Mouse (Mus musculus) heart, embryonic 15.5 days (tissue): Measurements from ENCODE around the gene Tmem8. TPM values are rescaled to one million over a fixed set of nuclear protein-coding genes. Genes with fewer than 3 reads are reported as not detected.
"Not testable (repeated sequence)": the region's sequence is repeated elsewhere in the genome, so short reads cannot be mapped to it uniquely, and the experiment has no call there.

Source experiments
- ATAC-seq: fragments of 200-750 bp; cut with Nextera tagmentation; replicated peaks from 2 replicates; pipeline ENCODE4 v1.8.0; 2017; ENCODE audit warnings: low read depth, moderate TSS enrichment; ENCODE audit not compliant: insufficient number of reproducible peaks, insufficient read depth, low FRiP score
- H3K27ac ChIP-seq: fragments of 300-500 bp; sonication (generic); 2 replicates; pipeline ENCODE4 v1.5.1; 2015; ENCODE audit warnings: mild to moderate bottlenecking, inconsistent platforms
- H3K27me3 ChIP-seq: fragments of 300-500 bp; sonication (generic); 2 replicates; pipeline ENCODE4 v1.6.1; 2015; ENCODE audit warnings: inconsistent platforms
- H3K36me3 ChIP-seq: fragments of 300-500 bp; sonication (generic); 2 replicates; pipeline ENCODE4 v1.6.1; 2015; ENCODE audit warnings: mild to moderate bottlenecking, inconsistent platforms
- H3K4me1 ChIP-seq: fragments of 300-500 bp; sonication (generic); replicated peaks from 2 replicates; pipeline ENCODE4 v1.6.1; 2015; ENCODE audit warnings: inconsistent platforms
- H3K4me2 ChIP-seq: fragments of 300-500 bp; sonication (generic); 2 replicates; pipeline ENCODE4 v1.6.1; 2015; ENCODE audit warnings: inconsistent platforms, mild to moderate bottlenecking, moderate library complexity
- H3K4me3 ChIP-seq: fragments of 300-500 bp; sonication (generic); 2 replicates; pipeline ENCODE4 v1.5.1; 2015; ENCODE audit warnings: mild to moderate bottlenecking, inconsistent platforms
- H3K9ac ChIP-seq: fragments of 300-500 bp; sonication (generic); 2 replicates; pipeline ENCODE4 v1.6.1; 2015; ENCODE audit warnings: mild to moderate bottlenecking, inconsistent platforms
- H3K9me3 ChIP-seq: fragments of 300-500 bp; sonication (generic); replicated peaks from 2 replicates; pipeline ENCODE4 v1.6.1; 2016; ENCODE audit warnings: inconsistent platforms
- WGBS: fragments of 180-500 bp; shearing (Covaris S2); methylation state at CpG from one replicate; pipeline ENCODE4 v1.1.7; 2015; ENCODE audit warnings: mixed read lengths; 5-methylcytosine and 5-hydroxymethylcytosine counted together
- polyA plus RNA-seq: library from polyadenylated mRNA; unstranded; fragments of >200 nt; fragmentation: Nextera tagmentation; extraction: Ambion mirVana; gene quantifications from 2 replicates; pipeline ENCODE4 v1.2.1, GENCODE M21; 2015

Gene Tmem8
- polyA plus RNA-seq, 1 experiment from 2014 or later = 0.77 TPM

- peak overlapping the region; percentile 58; the same call in 1 of the 2 replicates for H3K9ac ChIP-seq
- peaks cover 78% of the 10 kb centered on the region for H3K27me3 ChIP-seq
- H3K36me3 ChIP-seq = no peaks in the 10 kb centered on the region
- ATAC-seq = no peak
- H3K27ac ChIP-seq = no peak overlapping the region
- WGBS = 17% methylated on average over 14 of the region's 14 CpGs
- H3K4me2 ChIP-seq = peak overlapping the region; percentile 96
- peak overlapping the region; percentile 64 for H3K4me3 ChIP-seq
- H3K4me1 ChIP-seq = peaks cover 14% of the 10 kb centered on the region
- no peaks in the 10 kb centered on the region for H3K9me3 ChIP-seq
Measured at GRCm38 (mm10) chr17:26112751-26113150, 348 bp upstream of the Tmem8 start.

GRCm38 (mm10) chr17:26114061-26114460, 962 bp downstream of the Tmem8 start:
- H3K4me2 ChIP-seq = peak overlapping the region; percentile 96
- H3K27me3 ChIP-seq = peaks cover 87% of the 10 kb centered on the region
- no peak for ATAC-seq
- H3K27ac ChIP-seq = no peak overlapping the region
- peak overlapping the region; percentile 64 for H3K4me3 ChIP-seq
- H3K36me3 ChIP-seq = no peaks in the 10 kb centered on the region
- H3K9ac ChIP-seq = peak overlapping the region; percentile 58; the same call in 1 of the 2 replicates
- WGBS = 11% methylated on average over 8 of the region's 8 CpGs
- no peaks in the 10 kb centered on the region for H3K9me3 ChIP-seq
- peaks cover 14% of the 10 kb centered on the region for H3K4me1 ChIP-seq

DNA sequence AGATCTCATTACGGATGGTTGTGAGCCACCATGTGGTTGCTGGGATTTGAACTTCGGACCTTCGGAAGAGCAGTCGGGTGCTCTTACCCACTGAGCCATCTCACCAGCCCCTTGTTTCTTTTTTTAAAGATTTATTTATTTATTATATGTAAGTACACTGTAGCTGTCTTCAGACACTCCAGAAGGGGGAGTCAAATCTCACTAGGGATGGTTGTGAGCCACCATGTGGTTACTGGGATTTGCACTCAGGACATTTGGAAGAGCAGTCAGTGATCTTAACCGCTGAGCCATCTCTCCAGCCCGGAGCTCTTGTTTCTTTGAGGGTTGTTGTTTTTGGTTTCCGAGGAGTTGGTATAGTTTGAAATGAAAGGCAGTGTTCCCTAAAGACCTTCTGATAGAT, 1.4 kb downstream of the Tmem8 start:
- H3K4me3 ChIP-seq, H3K9ac ChIP-seq, H3K4me2 ChIP-seq, H3K9me3 ChIP-seq, H3K36me3 ChIP-seq, H3K27ac ChIP-seq, ATAC-seq: not testable (repeated sequence)
- Histone ChIP-seq H3K27me3 (peaks cover 91% of the 10 kb centered on the region), H3K4me1 (peaks cover 14% of the 10 kb centered on the region)
- 66% methylated on average over 7 of the region's 7 CpGs for WGBS

DNA sequence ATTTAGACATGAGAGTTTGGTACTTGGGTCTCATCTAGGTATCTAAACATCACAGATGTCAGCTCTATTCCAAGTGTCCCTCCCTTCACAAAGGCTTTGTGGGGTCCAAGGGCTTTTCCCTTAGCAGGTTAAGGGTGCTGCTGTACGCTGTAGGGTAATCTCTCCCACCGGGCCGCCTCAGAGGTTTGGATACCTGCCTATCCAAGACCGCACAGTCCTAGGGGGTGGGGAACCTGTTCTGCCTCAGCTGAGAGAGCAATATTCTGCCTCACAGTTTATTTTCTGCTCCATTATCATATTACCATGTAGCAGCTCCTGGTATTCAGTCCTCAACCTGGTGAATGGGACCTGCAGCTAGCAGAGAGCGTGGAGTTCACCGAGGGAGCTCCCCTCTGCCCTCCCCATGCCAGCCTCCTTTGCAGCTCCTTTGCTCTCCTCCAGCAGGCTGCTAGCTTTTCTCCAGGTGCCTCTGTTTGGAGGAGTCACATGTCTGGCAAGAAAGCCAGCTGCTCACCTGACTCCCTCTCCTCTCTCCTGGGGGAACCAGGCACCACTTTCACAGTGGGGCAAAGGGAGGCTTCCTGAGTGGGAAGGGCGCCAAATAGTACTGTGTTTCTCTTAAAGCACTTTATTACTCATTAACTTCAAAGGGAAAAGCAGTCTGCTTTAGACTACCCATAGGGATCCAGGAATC, 2.3 kb downstream of the Tmem8 start:
- no peak overlapping the region for H3K27ac ChIP-seq
- ATAC-seq = no peak
- no peak overlapping the region for H3K4me3 ChIP-seq
- no peak overlapping the region for H3K4me2 ChIP-seq
- H3K27me3 ChIP-seq = peaks cover 91% of the 10 kb centered on the region
- no peaks in the 10 kb centered on the region for H3K36me3 ChIP-seq
- no peak overlapping the region for H3K9ac ChIP-seq
- no peaks in the 10 kb centered on the region for H3K9me3 ChIP-seq
- H3K4me1 ChIP-seq = peaks cover 18% of the 10 kb centered on the region
- 72% methylated on average over 7 of the region's 7 CpGs for WGBS

DNA sequence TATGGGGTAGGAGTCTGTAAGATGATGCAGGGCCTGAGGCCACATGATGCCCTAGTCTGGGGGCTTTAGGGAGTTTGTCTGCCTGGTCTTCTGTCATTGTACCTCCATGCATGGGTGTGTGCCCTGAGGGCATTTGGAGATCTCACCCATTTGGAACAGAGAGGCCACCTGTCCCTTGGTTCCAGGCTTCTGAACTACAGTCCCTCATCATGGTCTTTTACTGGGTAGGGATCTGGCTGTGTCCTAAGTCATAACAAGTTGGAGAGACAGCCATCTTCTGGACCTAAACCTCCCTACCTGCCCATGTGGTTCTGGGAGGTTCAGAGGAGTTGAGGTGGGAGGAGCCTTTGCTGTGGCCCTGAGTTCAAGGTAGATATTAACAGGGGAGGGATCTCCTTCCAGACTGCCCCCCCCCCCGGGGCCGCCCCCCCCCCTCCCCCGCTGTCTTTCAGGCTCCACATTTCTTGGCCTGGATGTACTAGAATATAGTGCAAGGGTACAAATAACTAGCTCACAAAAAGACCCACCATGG, 2.9 kb downstream of the Tmem8 start:
- no peak overlapping the region for H3K9ac ChIP-seq
- H3K4me1 ChIP-seq = peaks cover 19% of the 10 kb centered on the region
- no peak for ATAC-seq
- H3K27ac ChIP-seq = no peak overlapping the region
- no peaks in the 10 kb centered on the region for H3K9me3 ChIP-seq
- no peak overlapping the region for H3K4me2 ChIP-seq
- H3K4me3 ChIP-seq = no peak overlapping the region
- peaks cover 85% of the 10 kb centered on the region for H3K27me3 ChIP-seq
- no peaks in the 10 kb centered on the region for H3K36me3 ChIP-seq
- 56% methylated on average over 3 of the region's 3 CpGs for WGBS

- no peaks in the 10 kb centered on the region for H3K36me3 ChIP-seq
- H3K4me3 ChIP-seq = no peak overlapping the region
- WGBS = 78% methylated on average over 17 of the region's 17 CpGs
- H3K4me1 ChIP-seq = peaks cover 19% of the 10 kb centered on the region
- H3K4me2 ChIP-seq = no peak overlapping the region
- H3K9me3 ChIP-seq = no peaks in the 10 kb centered on the region
- H3K27ac ChIP-seq = no peak overlapping the region
- no peak overlapping the region for H3K9ac ChIP-seq
- peaks cover 78% of the 10 kb centered on the region for H3K27me3 ChIP-seq
- no peak for ATAC-seq
Measured at GRCm38 (mm10) chr17:26116503-26117258, 3.6 kb downstream of the Tmem8 start.

GRCm38 (mm10) chr17:26119766-26120710, 6.9 kb downstream of the Tmem8 start:
- WGBS = 45% methylated on average over 33 of the region's 33 CpGs
- Histone ChIP-seq H3K9ac (no peak overlapping the region), H3K9me3 (no peaks in the 10 kb centered on the region), H3K36me3 (peaks cover under 1% of the 10 kb centered on the region; the same call in 1 of the 2 replicates), H3K4me3 (no peak overlapping the region), H3K4me1 (peaks cover 18% of the 10 kb centered on the region), H3K4me2 (no peak overlapping the region), H3K27ac (no peak overlapping the region), H3K27me3 (peaks cover 46% of the 10 kb centered on the region)
- ATAC-seq = no peak; the same call in 1 of the 2 replicates

- H3K27ac ChIP-seq = no peak overlapping the region
- no peak overlapping the region for H3K4me2 ChIP-seq
- WGBS = 62% methylated on average over 5 of the region's 5 CpGs
- no peak overlapping the region for H3K9ac ChIP-seq
- peak overlapping the region; percentile 89; the same call in 1 of the 2 replicates for H3K4me3 ChIP-seq
- peaks cover 21% of the 10 kb centered on the region for H3K4me1 ChIP-seq
- no peaks in the 10 kb centered on the region for H3K9me3 ChIP-seq
- H3K36me3 ChIP-seq = peaks cover 24% of the 10 kb centered on the region
- no peak for ATAC-seq
- H3K27me3 ChIP-seq = peaks cover 20% of the 10 kb centered on the region
Measured at GRCm38 (mm10) chr17:26122431-26123140, 9.5 kb downstream of the Tmem8 start.

- Histone ChIP-seq H3K9me3 (no peaks in the 10 kb centered on the region), H3K9ac (peak within 1 kb of the TSS; percentile 87), H3K27me3 (peaks cover 13% of the 10 kb centered on the region), H3K36me3 (peaks cover 30% of the 10 kb centered on the region), H3K4me2 (peak within 1 kb of the TSS; percentile 77), H3K4me3 (peak within 1 kb of the TSS; percentile 89), H3K27ac (peak within 1 kb of the TSS; percentile 41), H3K4me1 (peaks cover 21% of the 10 kb centered on the region)
- ATAC-seq = peak; percentile 87
- WGBS = under 1% methylated on average over 32 of the region's 32 CpGs
Measured at GRCm38 (mm10) chr17:26123267-26123684, 10.2 kb downstream of the Tmem8 start, which contains the start of gene Mrpl28. TSS of gene Mrpl28 (plus strand) at chr17:26123500.

DNA sequence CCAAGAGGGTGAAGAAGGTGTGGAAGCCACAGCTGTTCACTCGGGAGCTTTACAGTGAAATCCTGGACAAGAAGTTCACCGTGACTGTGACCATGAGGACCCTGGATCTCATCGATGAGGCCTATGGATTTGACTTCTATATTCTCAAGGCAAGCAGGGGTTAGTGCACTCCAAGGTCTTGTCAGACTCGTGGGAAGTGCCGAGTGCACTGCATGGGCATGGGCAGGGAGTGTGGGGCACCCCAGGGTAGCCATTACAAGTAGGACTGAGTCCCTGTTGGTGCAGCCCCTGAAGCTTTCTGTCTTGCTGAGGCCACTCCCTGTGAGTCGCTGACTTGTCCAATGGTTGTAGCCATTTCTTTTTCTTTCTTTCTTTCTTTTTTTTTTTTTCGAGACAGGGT, 11.5 kb downstream of the Tmem8 start:
- ATAC-seq = no peak
- Histone ChIP-seq H3K4me1 (peaks cover 21% of the 10 kb centered on the region), H3K9me3 (no peaks in the 10 kb centered on the region), H3K4me2 (peak overlapping the region; percentile 77), H3K27ac (no peak overlapping the region), H3K4me3 (peak overlapping the region; percentile 89), H3K36me3 (peaks cover 39% of the 10 kb centered on the region), H3K27me3 (peaks cover 4% of the 10 kb centered on the region; the same call in 1 of the 2 replicates), H3K9ac (peak overlapping the region; percentile 87)
- 83% methylated on average over 7 of the region's 7 CpGs for WGBS
